In the genomic region with DNA sequence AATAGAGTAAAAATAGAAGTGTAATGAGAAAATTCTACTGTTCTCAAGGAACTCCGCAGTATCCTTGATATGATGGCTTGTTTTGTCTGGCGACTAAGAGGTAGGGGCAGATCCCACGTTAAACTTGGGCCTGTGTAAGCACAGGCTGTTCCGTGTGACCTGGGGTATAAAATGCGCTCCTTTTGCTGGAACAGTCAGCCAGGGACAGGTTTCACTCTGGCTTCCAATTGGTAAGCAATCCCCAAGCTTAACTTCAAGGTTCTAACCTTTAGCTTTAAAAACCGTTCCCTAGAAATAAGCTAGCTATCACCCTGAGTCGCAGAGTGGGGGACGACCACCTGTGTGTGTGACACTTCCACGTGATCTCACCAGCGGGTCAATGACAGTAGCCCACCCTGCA, we compare ENCODE assay signal across 24 mouse cellular contexts.
"Had no signal": no experiment of that assay in that cellular context is flagged by ENCODE, and none has a peak within 500 bp of the region (broad histone marks: within the 10 kb centered on the region; RNA-seq: fewer than 3 reads in every experiment).

No protein-coding gene starts in this region.

- H3K36me3 ChIP-seq: hindbrain, embryonic 10.5 days; hindbrain, embryonic 12.5 days; intestine, embryonic 15.5 days; kidney, embryonic 15.5 days; limb, embryonic 13.5 days; limb, embryonic 15.5 days; liver, embryonic 12.5 days had no signal

- ATAC-seq: forebrain, embryonic 16.5 days; hindbrain, embryonic 16.5 days; inflammation-experienced regulatory T-cells, adult 6 months; intestine, embryonic 15.5 days; liver, embryonic 12.5 days had no signal

- H3K9me3 ChIP-seq: hindbrain, embryonic 10.5 days; hindbrain, embryonic 12.5 days; intestine, embryonic 15.5 days; kidney, embryonic 15.5 days; limb, embryonic 13.5 days; limb, embryonic 15.5 days; liver, embryonic 12.5 days had no signal

- H3K27ac ChIP-seq: heart, adult 2 months; hindbrain, embryonic 10.5 days; hindbrain, embryonic 12.5 days; hindbrain, embryonic 14.5 days; intestine, embryonic 15.5 days; kidney, embryonic 15.5 days; kidney, postnatal 0 days; limb, embryonic 13.5 days; limb, embryonic 15.5 days; liver, embryonic 12.5 days had no signal

- DNase-seq: heart, adult 2 months; heart, postnatal 10 days; heart, postnatal 4 days; kidney, adult 11 months; kidney, adult 2 months; kidney, adult 9 months; kidney, postnatal 14 days; kidney, postnatal 36 days; layer of hippocampus, adult 9-11 months; layer of hippocampus, postnatal 36 days; left cerebral cortex, postnatal 4 days had no signal

- H3K4me2 ChIP-seq: heart, embryonic 11.5 days; hindbrain, embryonic 12.5 days; hindbrain, embryonic 14.5 days; intestine, embryonic 15.5 days; kidney, embryonic 15.5 days; limb, embryonic 13.5 days; limb, embryonic 15.5 days; liver, embryonic 12.5 days had no signal

- H3K4me3 ChIP-seq: heart, adult 2 months; hindbrain, embryonic 10.5 days; hindbrain, embryonic 12.5 days; intestine, embryonic 15.5 days; kidney, embryonic 15.5 days; limb, embryonic 13.5 days; limb, embryonic 15.5 days; liver, embryonic 12.5 days had no signal

- H3K9ac ChIP-seq: hindbrain, embryonic 12.5 days; hindbrain, embryonic 14.5 days; intestine, embryonic 15.5 days; kidney, embryonic 15.5 days; limb, embryonic 13.5 days; limb, embryonic 15.5 days; liver, embryonic 12.5 days had no signal

- H3K4me1 ChIP-seq: hindbrain, embryonic 10.5 days; hindbrain, embryonic 12.5 days; intestine, embryonic 15.5 days; kidney, embryonic 15.5 days; limb, embryonic 13.5 days; limb, embryonic 15.5 days; liver, embryonic 12.5 days had no signal

- H3K27me3 ChIP-seq: hindbrain, embryonic 12.5 days; intestine, embryonic 15.5 days; kidney, embryonic 15.5 days; limb, embryonic 13.5 days; limb, embryonic 15.5 days; liver, embryonic 12.5 days had no signal
